Mouse (Mus musculus): ENCODE results near the gene Osbpl11. TPM values are rescaled to one million over a fixed set of nuclear protein-coding genes. Genes with fewer than 3 reads are reported as not detected.

Osbpl11 gene
- polyA plus RNA-seq, 1 experiment: 8.3 TPM

- Histone ChIP-seq H3K27me3 (ENCODE audit: control insufficient read depth, insufficient read depth, insufficient read length) (no peaks in the 10 kb centered on the region), H3K4me3 (ENCODE audit: insufficient read depth, poor library complexity, severe bottlenecking) (no peak overlapping the region), H3K36me3 (ENCODE audit: control insufficient read depth, insufficient read depth) (peaks cover 60% of the 10 kb centered on the region), H3K79me2 (ENCODE audit: control insufficient read depth, insufficient read depth) (no peaks in the 10 kb centered on the region), H3K79me3 (ENCODE audit: low read depth) (no peaks in the 10 kb centered on the region), H3ac (ENCODE audit: control insufficient read depth, insufficient read length, low read depth) (no peak overlapping the region)
- no peak for TF ChIP-seq MYOG (IDR thresholded peaks at IDR 0.05; ENCODE audit: control insufficient read depth, extremely low read depth, insufficient read length)
- no peak for TF ChIP-seq CEBPB (IDR thresholded peaks at IDR 0.05; ENCODE audit: low read depth)
- no peak for TF ChIP-seq FOSL1 (IDR thresholded peaks at IDR 0.05; ENCODE audit: insufficient read depth, low read length, poor library complexity, severe bottlenecking)
- peak; percentile 78 for TF ChIP-seq MYOD1 (IDR thresholded peaks at IDR 0.05; ENCODE audit: control insufficient read depth, insufficient read length, low read depth)
- no peak for TF ChIP-seq CTCF (IDR thresholded peaks at IDR 0.05; ENCODE audit: control insufficient read depth, insufficient read depth, insufficient read length)
- TF ChIP-seq MAX (IDR thresholded peaks at IDR 0.05): no peak
- no peak for TF ChIP-seq USF1 (IDR thresholded peaks at IDR 0.05; ENCODE audit: low read depth)
Measured at GRCm38 (mm10) chr16:33283079-33283478, 98.2 kb downstream of the Osbpl11 start.

GRCm38 (mm10) chr16:33288536-33288935 is 103.7 kb downstream of the Osbpl11 start:
- H3ac ChIP-seq (ENCODE audit: control insufficient read depth, insufficient read length, low read depth): no peak overlapping the region
- no peaks in the 10 kb centered on the region for H3K79me2 ChIP-seq (ENCODE audit: control insufficient read depth, insufficient read depth)
- no peaks in the 10 kb centered on the region for H3K27me3 ChIP-seq (ENCODE audit: control insufficient read depth, insufficient read depth, insufficient read length)
- no peak for TF ChIP-seq MYOG (IDR thresholded peaks at IDR 0.05; ENCODE audit: control insufficient read depth, extremely low read depth, insufficient read length)
- TF ChIP-seq MYOD1 (IDR thresholded peaks at IDR 0.05; ENCODE audit: control insufficient read depth, insufficient read length, low read depth): no peak
- TF ChIP-seq CEBPB (IDR thresholded peaks at IDR 0.05; ENCODE audit: low read depth): no peak
- H3K36me3 ChIP-seq (ENCODE audit: control insufficient read depth, insufficient read depth): peaks cover 63% of the 10 kb centered on the region
- no peak overlapping the region for H3K4me3 ChIP-seq (ENCODE audit: insufficient read depth, poor library complexity, severe bottlenecking)
- H3K79me3 ChIP-seq (ENCODE audit: low read depth): no peaks in the 10 kb centered on the region

GRCm38 (mm10) chr16:33289981-33290380 is 105.1 kb downstream of the Osbpl11 start:
- Histone ChIP-seq H3K79me2 (ENCODE audit: control insufficient read depth, insufficient read depth) (no peaks in the 10 kb centered on the region), H3K79me3 (ENCODE audit: low read depth) (no peaks in the 10 kb centered on the region), H3ac (ENCODE audit: control insufficient read depth, insufficient read length, low read depth) (no peak overlapping the region), H3K36me3 (ENCODE audit: control insufficient read depth, insufficient read depth) (peaks cover 66% of the 10 kb centered on the region), H3K27me3 (ENCODE audit: control insufficient read depth, insufficient read depth, insufficient read length) (no peaks in the 10 kb centered on the region), H3K4me3 (ENCODE audit: insufficient read depth, poor library complexity, severe bottlenecking) (no peak overlapping the region)
- TF ChIP-seq CTCF (IDR thresholded peaks at IDR 0.05; ENCODE audit: control insufficient read depth, insufficient read depth, insufficient read length): no peak
- TF ChIP-seq USF1 (IDR thresholded peaks at IDR 0.05; ENCODE audit: low read depth): no peak
- TF ChIP-seq FOSL1 (IDR thresholded peaks at IDR 0.05; ENCODE audit: insufficient read depth, low read length, poor library complexity, severe bottlenecking): no peak
- TF ChIP-seq MAX (IDR thresholded peaks at IDR 0.05): no peak
- TF ChIP-seq MYOG (IDR thresholded peaks at IDR 0.05; ENCODE audit: control insufficient read depth, extremely low read depth, insufficient read length): no peak

- no peaks in the 10 kb centered on the region for H3K79me2 ChIP-seq (ENCODE audit: control insufficient read depth, insufficient read depth)
- no peaks in the 10 kb centered on the region for H3K27me3 ChIP-seq (ENCODE audit: control insufficient read depth, insufficient read depth, insufficient read length)
- no peak overlapping the region for H3K4me3 ChIP-seq (ENCODE audit: insufficient read depth, poor library complexity, severe bottlenecking)
- H3K79me3 ChIP-seq (ENCODE audit: low read depth): no peaks in the 10 kb centered on the region
- no peak for TF ChIP-seq CEBPB (IDR thresholded peaks at IDR 0.05; ENCODE audit: low read depth)
- TF ChIP-seq MYOG (IDR thresholded peaks at IDR 0.05; ENCODE audit: control insufficient read depth, extremely low read depth, insufficient read length): no peak
- no peak for TF ChIP-seq FOSL1 (IDR thresholded peaks at IDR 0.05; ENCODE audit: insufficient read depth, low read length, poor library complexity, severe bottlenecking)
- TF ChIP-seq MYOD1 (IDR thresholded peaks at IDR 0.05; ENCODE audit: control insufficient read depth, insufficient read length, low read depth): no peak
- TF ChIP-seq CTCF (IDR thresholded peaks at IDR 0.05; ENCODE audit: control insufficient read depth, insufficient read depth, insufficient read length): no peak
- no peak for TF ChIP-seq MAX (IDR thresholded peaks at IDR 0.05)
- no peak for TF ChIP-seq USF1 (IDR thresholded peaks at IDR 0.05; ENCODE audit: low read depth)
- H3ac ChIP-seq (ENCODE audit: control insufficient read depth, insufficient read length, low read depth): no peak overlapping the region
- H3K36me3 ChIP-seq (ENCODE audit: control insufficient read depth, insufficient read depth): peaks cover 77% of the 10 kb centered on the region
Measured at GRCm38 (mm10) chr16:33292241-33292640, 107.4 kb downstream of the Osbpl11 start.

Other genes starting within 250 kb of the Osbpl11 start
- 0.92 TPM for gene Iqcg, start 128.9 kb upstream of the Osbpl11 start, polyA plus RNA-seq (2012; fragmentation: generic; extraction: Trizol)
- 3,163 TPM for gene Rpl35a, start 128.6 kb upstream of the Osbpl11 start, polyA plus RNA-seq (2012; fragmentation: generic; extraction: Trizol)
- 1.2 TPM for gene Lmln, start 122.5 kb upstream of the Osbpl11 start, polyA plus RNA-seq (2012; fragmentation: generic; extraction: Trizol)
- gene Snx4, start 66.4 kb downstream of the Osbpl11 start, polyA plus RNA-seq (2012; fragmentation: generic; extraction: Trizol): 22.1 TPM
- 6.5 TPM for gene Zfp148, start 195.8 kb downstream of the Osbpl11 start, polyA plus RNA-seq (2012; fragmentation: generic; extraction: Trizol)

All from C2C12 (cell line).